Mouse (Mus musculus) forebrain, embryonic 12.5 days (tissue): ENCODE data around the gene Elp4. TPM values are rescaled to one million over a fixed set of nuclear protein-coding genes. Genes with fewer than 3 reads are reported as not detected.

Source experiments
- ATAC-seq: fragments of 200-750 bp; cut with Nextera tagmentation; 2 replicates; pipeline ENCODE4 v1.8.0; 2017; ENCODE audit warnings: moderate TSS enrichment; ENCODE audit not compliant: low FRiP score
- H3K27ac ChIP-seq: fragments of 300-500 bp; sonication (generic); 2 replicates; pipeline ENCODE4 v1.5.1; 2016; ENCODE audit warnings: mild to moderate bottlenecking
- H3K27me3 ChIP-seq: fragments of 300-500 bp; sonication (generic); 2 replicates; pipeline ENCODE4 v1.6.1; 2016; ENCODE audit warnings: mild to moderate bottlenecking
- H3K36me3 ChIP-seq: fragments of 300-500 bp; sonication (generic); replicated peaks from 2 replicates; pipeline ENCODE4 v1.6.1; 2016; ENCODE audit warnings: mild to moderate bottlenecking
- H3K4me1 ChIP-seq: fragments of 300-500 bp; sonication (generic); 2 replicates; pipeline ENCODE4 v1.6.1; 2016
- H3K4me2 ChIP-seq: fragments of 300-500 bp; sonication (generic); 2 replicates; pipeline ENCODE4 v1.6.1; 2016; ENCODE audit warnings: mild to moderate bottlenecking, moderate library complexity
- H3K4me3 ChIP-seq: fragments of 300-500 bp; sonication (generic); replicated peaks from 2 replicates; pipeline ENCODE4 v1.5.1; 2016; ENCODE audit warnings: mild to moderate bottlenecking
- H3K9ac ChIP-seq: fragments of 300-500 bp; sonication (generic); 2 replicates; pipeline ENCODE4 v1.6.1; 2016; ENCODE audit warnings: mild to moderate bottlenecking
- H3K9me3 ChIP-seq: fragments of 300-500 bp; sonication (generic); 2 replicates; pipeline ENCODE4 v1.6.1; 2016
- WGBS: fragments of 180-500 bp; shearing (Covaris S2); methylation state at CpG from one replicate; pipeline ENCODE4 v1.1.7; 2016; 5-methylcytosine and 5-hydroxymethylcytosine counted together
- polyA plus RNA-seq: library from polyadenylated mRNA; unstranded; fragments of >200 nt; fragmentation: Nextera tagmentation; extraction: Ambion mirVana; gene quantifications from 2 replicates; pipeline ENCODE4 v1.2.1, GENCODE M21; 2016

The Elp4 gene
- polyA plus RNA-seq, 1 experiment from 2014 or later = 59.1 TPM

DNA sequence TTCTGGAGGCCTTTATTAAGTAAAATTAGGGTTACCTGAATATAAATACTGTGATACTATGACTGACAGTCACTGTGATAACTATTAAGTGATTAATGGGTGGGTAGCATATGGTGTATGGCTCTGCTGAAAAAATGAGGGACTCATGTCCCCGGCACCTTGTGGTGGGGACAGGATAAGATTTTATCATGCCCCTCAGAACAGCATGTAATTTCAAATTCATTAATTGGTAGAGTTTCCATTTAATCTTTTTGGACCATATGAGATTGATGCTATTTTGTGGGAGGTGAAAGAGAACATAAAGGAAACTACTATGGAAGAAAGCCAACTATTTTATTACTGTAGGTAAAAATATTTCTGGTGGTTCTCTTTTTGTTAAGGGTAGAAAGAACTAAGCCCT is 31.0 kb downstream of the Elp4 start:
- Histone ChIP-seq H3K4me3 (no peak overlapping the region), H3K4me2 (no peak overlapping the region), H3K9me3 (no peaks in the 10 kb centered on the region), H3K9ac (no peak overlapping the region), H3K27me3 (no peaks in the 10 kb centered on the region), H3K27ac (no peak overlapping the region), H3K36me3 (0 out of 2 replicates have a peak, but pooled peaks cover 6% of the 10 kb centered on the region), H3K4me1 (no peaks in the 10 kb centered on the region)
- ATAC-seq = no peak
- WGBS = 98% methylated on average over 1 of the region's 1 CpGs

DNA sequence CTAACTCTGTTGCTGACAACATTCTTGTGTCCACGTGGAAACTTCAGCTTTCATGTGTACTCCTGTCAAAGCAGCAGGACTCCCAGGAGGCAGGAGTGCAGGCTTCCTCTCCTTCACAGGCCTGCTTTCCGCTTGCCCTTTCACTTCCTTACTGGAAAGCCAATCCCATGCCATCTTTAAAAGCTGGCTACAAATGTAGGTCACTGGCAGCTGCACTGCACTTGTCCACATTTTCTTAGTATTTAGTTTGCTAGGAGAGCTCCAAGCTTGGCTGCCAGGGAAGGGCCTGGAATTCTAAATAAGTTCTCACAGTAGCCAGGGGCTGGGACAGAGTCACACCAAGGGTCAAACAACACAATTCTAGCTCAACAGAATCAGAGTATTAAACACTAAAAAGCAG is 49.6 kb downstream of the Elp4 start:
- no peak overlapping the region for H3K9ac ChIP-seq
- H3K4me3 ChIP-seq = no peak overlapping the region
- ATAC-seq = no peak
- H3K4me2 ChIP-seq = no peak overlapping the region
- H3K36me3 ChIP-seq = no peaks in the 10 kb centered on the region
- no peaks in the 10 kb centered on the region for H3K27me3 ChIP-seq
- no peaks in the 10 kb centered on the region for H3K9me3 ChIP-seq
- no peak overlapping the region for H3K27ac ChIP-seq
- no peaks in the 10 kb centered on the region for H3K4me1 ChIP-seq
- WGBS = 57% methylated on average over 2 of the region's 2 CpGs

DNA sequence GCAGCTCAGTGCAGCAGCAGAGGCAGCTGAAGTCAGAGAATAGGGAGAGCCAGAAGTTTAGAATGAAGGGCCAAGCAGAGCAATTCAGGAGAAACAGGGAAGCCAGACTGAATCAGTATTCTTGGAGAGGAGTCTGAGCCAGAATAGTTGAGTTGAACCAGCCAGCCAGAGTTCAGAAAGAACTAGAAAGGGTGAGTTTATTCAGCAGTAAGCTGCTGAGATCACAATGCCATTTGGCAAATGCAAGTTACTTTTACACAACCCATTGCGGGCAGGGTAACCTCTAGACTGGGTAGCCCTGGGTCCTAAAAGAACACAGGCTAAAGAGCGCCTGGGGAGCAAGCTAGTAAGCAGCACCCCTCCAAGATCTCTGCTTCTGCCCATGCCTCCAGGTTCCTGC is 51.4 kb downstream of the Elp4 start:
- Histone ChIP-seq H3K4me2 (no peak overlapping the region), H3K4me3 (no peak overlapping the region), H3K9ac (no peak overlapping the region), H3K36me3 (no peaks in the 10 kb centered on the region), H3K27me3 (no peaks in the 10 kb centered on the region), H3K9me3 (no peaks in the 10 kb centered on the region), H3K4me1 (no peaks in the 10 kb centered on the region), H3K27ac (no peak overlapping the region)
- 93% methylated on average over 2 of the region's 2 CpGs for WGBS
- ATAC-seq = no peak

DNA sequence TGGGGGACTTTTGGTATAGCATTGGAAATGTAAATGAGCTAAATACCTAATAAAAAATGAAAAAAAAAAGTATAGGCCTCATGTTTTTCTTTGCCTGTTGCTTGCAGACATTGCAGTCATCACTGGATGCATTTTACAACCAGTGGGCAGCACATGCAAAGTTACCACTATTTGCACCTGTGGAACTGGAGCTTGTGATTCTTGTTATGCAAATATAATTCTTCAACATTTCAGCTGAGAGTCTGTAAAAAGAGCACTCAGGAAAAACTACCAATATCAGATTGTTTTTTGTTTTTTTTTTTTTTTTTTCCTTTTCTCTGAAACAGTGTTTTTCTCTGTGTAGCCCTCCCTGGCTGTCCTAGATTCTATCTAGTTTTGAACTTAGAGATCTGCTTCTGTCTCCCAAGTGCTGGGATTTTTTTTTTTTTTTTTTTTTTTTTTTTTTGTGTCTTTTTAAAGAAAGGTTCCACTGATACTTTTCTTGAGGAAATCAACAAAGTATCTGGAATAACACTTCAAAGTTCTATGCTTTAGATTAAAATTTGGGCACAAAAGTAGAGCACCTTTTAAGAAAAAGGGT is 52.6 kb downstream of the Elp4 start:
- ATAC-seq = no peak
- H3K9me3 ChIP-seq = no peaks in the 10 kb centered on the region

DNA sequence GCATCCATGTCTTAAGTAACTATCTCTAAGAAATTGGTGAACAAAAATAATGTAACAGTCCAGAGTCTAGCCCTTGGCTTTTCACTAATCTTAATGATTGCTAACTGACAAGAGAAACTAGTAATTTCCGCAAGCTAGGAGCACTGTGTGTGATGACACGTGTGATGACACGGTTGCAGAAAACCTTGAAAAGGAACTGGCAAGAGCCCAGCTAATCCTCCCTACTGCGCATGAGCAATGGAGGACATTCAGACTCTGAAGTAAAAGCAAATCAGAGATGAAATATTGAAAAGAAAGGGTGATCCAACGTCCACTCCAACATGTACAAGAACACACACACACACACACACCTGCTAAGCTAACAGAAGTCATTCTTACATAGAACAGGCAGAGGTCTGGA is 61.2 kb downstream of the Elp4 start:
- H3K4me2 ChIP-seq = no peak overlapping the region
- no peak overlapping the region for H3K27ac ChIP-seq
- no peaks in the 10 kb centered on the region for H3K4me1 ChIP-seq
- H3K9ac ChIP-seq = no peak overlapping the region
- ATAC-seq = no peak
- H3K27me3 ChIP-seq = no peaks in the 10 kb centered on the region
- WGBS = 93% methylated on average over 5 of the region's 5 CpGs
- H3K4me3 ChIP-seq = no peak overlapping the region
- no peaks in the 10 kb centered on the region for H3K9me3 ChIP-seq
- H3K36me3 ChIP-seq = peaks cover 4% of the 10 kb centered on the region

More for the DNA sequence above, 52.6 kb downstream of the Elp4 start:
- Histone ChIP-seq H3K4me3 (no peak overlapping the region), H3K9ac (no peak overlapping the region), H3K27me3 (no peaks in the 10 kb centered on the region), H3K27ac (no peak overlapping the region), H3K4me1 (no peaks in the 10 kb centered on the region), H3K36me3 (no peaks in the 10 kb centered on the region), H3K4me2 (no peak overlapping the region)

DNA sequence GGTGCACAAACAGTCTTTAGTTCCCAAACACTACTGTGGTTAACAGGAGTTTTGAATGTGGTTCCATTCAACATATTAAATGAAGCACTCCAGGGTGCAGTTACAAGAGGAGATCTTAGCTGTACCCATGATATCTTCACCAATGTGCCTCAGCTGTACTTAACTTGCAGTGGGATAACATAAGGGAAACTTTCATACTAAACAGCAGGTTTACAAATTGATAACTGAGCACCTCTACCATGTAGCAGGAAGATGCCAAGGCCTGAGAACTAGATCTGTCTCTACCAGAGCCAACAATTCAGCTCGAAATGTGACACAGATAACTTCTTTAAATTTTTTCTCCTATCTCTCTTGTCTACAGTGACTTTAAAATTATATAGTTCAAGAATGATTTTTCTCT is 86.4 kb downstream of the Elp4 start:
- Histone ChIP-seq H3K27me3 (no peaks in the 10 kb centered on the region), H3K27ac (no peak overlapping the region), H3K4me3 (no peak overlapping the region), H3K9me3 (no peaks in the 10 kb centered on the region), H3K9ac (no peak overlapping the region), H3K4me1 (no peaks in the 10 kb centered on the region), H3K36me3 (no peaks in the 10 kb centered on the region), H3K4me2 (no peak overlapping the region)
- 100% methylated on average over 1 of the region's 1 CpGs for WGBS
- ATAC-seq = no peak

DNA sequence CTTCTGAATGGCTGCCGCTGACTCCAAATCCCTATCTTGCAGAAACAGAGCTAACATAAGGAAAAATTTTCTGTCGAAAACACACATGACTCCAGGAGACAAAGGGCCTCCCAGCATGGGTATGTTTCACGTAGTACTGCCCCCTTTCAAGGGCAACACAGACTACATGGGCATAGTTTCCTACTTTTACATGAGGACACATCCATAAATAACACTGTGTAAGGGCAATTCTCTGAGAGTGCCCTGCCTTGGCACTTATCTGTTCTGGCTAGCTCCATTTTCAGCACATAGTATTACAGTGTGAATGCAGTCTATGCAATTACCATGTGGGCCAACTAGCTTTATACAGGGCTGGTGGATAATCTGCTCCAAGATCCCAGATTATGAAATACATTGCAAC is 89.2 kb downstream of the Elp4 start:
- no peaks in the 10 kb centered on the region for H3K9me3 ChIP-seq
- H3K4me2 ChIP-seq = no peak overlapping the region
- no peak overlapping the region for H3K4me3 ChIP-seq
- no peak overlapping the region for H3K9ac ChIP-seq
- H3K4me1 ChIP-seq = no peaks in the 10 kb centered on the region
- WGBS = 81% methylated on average over 3 of the region's 3 CpGs
- no peak overlapping the region; the same call in 1 of the 2 replicates for H3K27ac ChIP-seq
- no peaks in the 10 kb centered on the region for H3K27me3 ChIP-seq
- H3K36me3 ChIP-seq = no peaks in the 10 kb centered on the region
- ATAC-seq = no peak

DNA sequence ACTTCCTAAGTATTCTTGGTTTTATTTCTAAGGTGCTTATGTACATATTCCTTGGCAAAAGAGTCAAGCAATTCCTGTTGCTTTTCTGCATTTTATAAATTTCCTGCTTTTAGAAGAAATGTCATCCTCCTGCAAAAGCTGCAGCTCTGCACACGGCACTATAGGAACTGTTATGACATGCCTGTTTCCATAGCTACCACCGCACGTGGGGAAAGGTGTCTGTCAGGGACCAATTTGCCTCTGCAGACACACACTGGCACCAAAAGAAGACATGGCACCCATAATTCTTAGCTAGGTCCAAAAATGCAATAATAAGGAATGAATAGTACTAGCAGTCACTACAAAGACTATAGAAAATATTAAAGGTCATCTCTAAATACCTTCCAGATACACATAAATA is 91.3 kb downstream of the Elp4 start:
- no peak overlapping the region for H3K9ac ChIP-seq
- H3K4me1 ChIP-seq = no peaks in the 10 kb centered on the region
- no peaks in the 10 kb centered on the region for H3K9me3 ChIP-seq
- ATAC-seq = no peak
- no peak overlapping the region for H3K27ac ChIP-seq
- no peaks in the 10 kb centered on the region for H3K36me3 ChIP-seq
- WGBS = 54% methylated on average over 3 of the region's 3 CpGs
- H3K4me3 ChIP-seq = no peak overlapping the region
- H3K4me2 ChIP-seq = no peak overlapping the region
- H3K27me3 ChIP-seq = no peaks in the 10 kb centered on the region

DNA sequence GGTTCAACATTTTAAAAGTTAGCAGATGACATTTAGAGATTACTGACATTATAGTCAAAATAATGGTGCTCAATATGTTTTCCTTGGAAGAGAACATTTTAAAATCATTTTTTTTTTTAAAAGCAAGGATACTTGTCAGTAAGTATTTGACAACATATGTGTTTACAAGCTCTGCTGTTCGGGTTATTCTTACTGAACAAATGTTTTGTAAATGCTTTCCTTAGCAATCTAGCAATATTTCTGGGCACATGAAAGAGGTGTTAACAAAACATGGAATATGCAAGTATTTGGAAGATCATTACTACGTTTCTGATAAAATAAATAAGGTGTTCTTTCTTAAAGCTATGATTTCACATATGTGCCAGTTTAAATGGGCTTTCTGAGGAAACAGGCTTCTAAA is 94.1 kb downstream of the Elp4 start:
- Histone ChIP-seq H3K9me3 (no peaks in the 10 kb centered on the region), H3K4me3 (no peak overlapping the region), H3K4me2 (no peak overlapping the region), H3K27ac (no peak overlapping the region), H3K9ac (no peak overlapping the region), H3K27me3 (no peaks in the 10 kb centered on the region), H3K4me1 (no peaks in the 10 kb centered on the region; the same call in 1 of the 2 replicates), H3K36me3 (no peaks in the 10 kb centered on the region)
- no peak for ATAC-seq
- 83% methylated on average over 2 of the region's 2 CpGs for WGBS

DNA sequence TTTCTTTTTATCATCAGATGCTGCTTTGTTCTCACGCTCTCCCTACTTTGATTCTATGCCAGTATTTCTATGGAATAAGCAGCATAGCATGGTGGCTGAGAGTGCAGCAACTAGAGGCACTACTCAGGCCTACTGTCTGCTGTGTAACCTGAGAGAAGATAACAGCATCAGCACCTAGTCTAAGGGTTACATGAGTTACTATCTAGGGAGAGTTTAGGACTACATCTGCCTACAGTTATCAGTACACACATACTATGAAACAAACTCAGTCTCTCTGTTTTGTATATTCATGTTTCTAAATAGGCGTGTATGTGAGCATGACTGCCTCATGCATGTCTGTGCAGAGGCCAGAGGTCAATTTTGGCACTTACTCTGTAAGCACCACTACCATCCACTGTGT is 97.8 kb downstream of the Elp4 start:
- peaks cover 3% of the 10 kb centered on the region; the same call in 1 of the 2 replicates for H3K4me1 ChIP-seq
- no peak overlapping the region for H3K4me3 ChIP-seq
- no peak for ATAC-seq
- H3K27me3 ChIP-seq = no peaks in the 10 kb centered on the region
- 79% methylated on average over 2 of the region's 2 CpGs for WGBS
- no peaks in the 10 kb centered on the region for H3K36me3 ChIP-seq
- no peak overlapping the region for H3K9ac ChIP-seq
- H3K9me3 ChIP-seq = no peaks in the 10 kb centered on the region
- H3K4me2 ChIP-seq = no peak overlapping the region
- H3K27ac ChIP-seq = no peak overlapping the region

DNA sequence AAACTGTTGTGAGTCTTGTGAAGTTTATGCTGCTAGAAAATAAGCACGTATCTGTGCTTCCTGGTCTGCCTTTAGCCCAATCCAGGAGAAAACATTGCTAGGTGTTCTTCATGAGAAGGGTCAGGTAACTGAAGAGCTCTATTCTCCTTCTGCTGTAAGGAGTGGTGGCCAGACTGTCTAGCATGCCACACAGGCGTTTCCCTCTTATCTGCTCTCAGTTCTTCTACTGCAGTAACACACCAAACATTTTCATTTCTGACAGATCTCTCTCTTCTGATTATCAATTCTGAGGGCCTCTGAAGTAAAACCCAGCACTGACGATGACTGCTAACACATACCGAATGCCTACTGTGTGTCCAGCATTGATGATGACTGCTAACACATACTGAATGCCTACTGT is 98.3 kb downstream of the Elp4 start:
- H3K27me3 ChIP-seq = no peaks in the 10 kb centered on the region
- no peak overlapping the region for H3K4me2 ChIP-seq
- WGBS = 84% methylated on average over 4 of the region's 4 CpGs
- no peaks in the 10 kb centered on the region for H3K36me3 ChIP-seq
- H3K4me1 ChIP-seq = peaks cover 3% of the 10 kb centered on the region; the same call in 1 of the 2 replicates
- no peak overlapping the region for H3K27ac ChIP-seq
- no peak overlapping the region for H3K4me3 ChIP-seq
- no peaks in the 10 kb centered on the region for H3K9me3 ChIP-seq
- no peak overlapping the region for H3K9ac ChIP-seq
- ATAC-seq = no peak

DNA sequence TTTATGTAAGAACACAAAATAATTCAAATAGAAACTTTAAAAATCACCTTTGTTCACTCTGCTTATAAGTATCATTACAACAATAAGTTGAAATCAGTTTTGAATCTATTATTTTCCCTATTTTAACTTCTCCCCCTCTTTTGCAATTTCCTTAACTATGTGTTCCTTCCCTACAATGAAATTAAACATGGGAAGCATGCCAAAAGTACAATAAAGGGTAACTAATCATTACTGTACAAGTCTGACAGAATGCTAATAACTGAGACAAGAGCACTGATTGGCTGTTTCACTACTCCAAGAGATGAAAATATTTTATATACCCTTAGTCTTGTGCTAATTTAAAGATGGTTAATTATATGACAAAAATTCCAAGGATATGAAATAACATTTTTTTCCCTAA is 99.2 kb downstream of the Elp4 start:
- no peaks in the 10 kb centered on the region for H3K36me3 ChIP-seq
- H3K4me1 ChIP-seq = peaks cover 6% of the 10 kb centered on the region; the same call in 1 of the 2 replicates
- H3K27ac ChIP-seq = no peak overlapping the region
- H3K27me3 ChIP-seq = no peaks in the 10 kb centered on the region
- H3K9ac ChIP-seq = no peak overlapping the region
- no peak for ATAC-seq
- no peak overlapping the region for H3K4me2 ChIP-seq
- H3K9me3 ChIP-seq = no peaks in the 10 kb centered on the region
- H3K4me3 ChIP-seq = no peak overlapping the region

DNA sequence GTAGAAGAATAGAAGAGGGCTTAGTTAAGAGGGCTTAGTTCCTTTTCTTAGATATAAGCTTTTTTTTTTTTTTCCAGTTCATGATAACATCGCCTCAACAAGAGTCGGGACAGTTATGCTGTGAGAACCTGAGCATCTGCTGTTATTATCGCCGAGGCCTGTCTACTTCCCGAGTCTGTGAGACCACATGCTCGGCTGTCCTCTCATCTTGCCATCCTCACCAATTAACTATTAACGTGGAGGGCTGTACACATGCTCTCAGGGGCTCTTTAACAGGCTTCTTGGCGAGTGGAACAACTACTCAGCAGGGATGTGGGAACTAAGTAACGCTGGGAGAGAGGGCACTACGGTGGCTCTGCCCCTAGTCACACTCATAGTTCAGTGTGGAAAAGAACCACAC is 99.9 kb downstream of the Elp4 start:
- no peaks in the 10 kb centered on the region for H3K27me3 ChIP-seq
- H3K9ac ChIP-seq = no peak overlapping the region
- no peaks in the 10 kb centered on the region for H3K9me3 ChIP-seq
- 16% methylated on average over 10 of the region's 10 CpGs for WGBS
- peak; percentile 70; the same call in 1 of the 2 replicates for ATAC-seq
- H3K4me3 ChIP-seq = no peak overlapping the region
- H3K4me1 ChIP-seq = peaks cover 6% of the 10 kb centered on the region; the same call in 1 of the 2 replicates
- no peaks in the 10 kb centered on the region for H3K36me3 ChIP-seq
- H3K27ac ChIP-seq = 0 out of 2 replicates have a peak overlapping the region, but pooled peaks have one; percentile 50
- 0 out of 2 replicates have a peak overlapping the region, but pooled peaks have one; percentile 21 for H3K4me2 ChIP-seq
